Mouse (Mus musculus) WW6 (cell line): ENCODE results near the gene Msn.
"Not testable (repeated sequence)": the region's sequence is repeated elsewhere in the genome, so short reads cannot be mapped to it uniquely, and the experiment has no call there.

Source experiments
- DNase-seq: peaks from one replicate; pipeline ENCODE4 v3.0.0-alpha.2; 2013; ENCODE audit warnings: low read depth, low spot score

The Msn gene

DNA sequence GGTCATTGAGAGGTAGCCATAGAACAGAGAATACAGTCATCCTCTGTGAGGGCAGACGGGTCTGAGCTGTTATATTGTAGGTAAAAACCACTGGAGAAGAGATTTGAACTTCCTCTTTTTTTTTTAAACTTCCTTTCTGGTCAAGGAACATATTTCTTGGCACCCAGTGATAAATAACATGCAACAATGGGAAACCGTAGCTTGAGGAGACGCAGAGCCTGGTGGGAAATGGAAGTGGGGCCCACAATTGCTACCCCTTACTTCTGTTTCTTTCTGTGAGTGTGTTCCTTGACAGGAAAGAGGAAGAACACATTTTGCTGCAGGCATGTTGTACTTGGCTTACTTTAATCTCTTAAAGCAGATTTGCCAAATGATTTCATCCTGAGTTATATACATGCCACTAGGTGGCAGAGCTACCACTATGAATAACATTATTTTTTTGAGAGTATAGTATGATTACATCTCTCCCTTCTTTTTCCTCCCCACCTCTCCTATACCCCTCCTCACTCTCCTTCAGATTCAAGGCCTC, 49.2 kb downstream of the Msn start:
- DNase-seq, result no peak

DNA sequence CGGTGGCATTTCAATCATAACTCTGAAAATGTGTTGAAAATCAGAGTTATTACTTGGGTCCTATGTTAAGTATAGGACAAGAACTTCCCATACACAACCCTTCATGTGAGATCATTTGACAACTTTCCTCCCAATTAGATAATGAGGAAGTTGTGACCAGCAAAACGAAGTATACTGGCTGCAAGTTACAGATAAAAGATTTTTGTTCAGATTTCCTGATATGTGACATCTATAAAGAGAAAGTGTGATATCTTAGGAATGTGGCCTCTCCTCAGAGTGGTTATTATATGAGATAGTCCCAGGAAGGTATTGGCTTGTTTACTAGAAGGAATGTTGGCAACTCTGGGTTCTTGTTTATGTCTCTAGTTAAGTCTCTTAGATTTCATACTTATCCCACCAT, 52.4 kb downstream of the Msn start:
- no peak for DNase-seq

DNA sequence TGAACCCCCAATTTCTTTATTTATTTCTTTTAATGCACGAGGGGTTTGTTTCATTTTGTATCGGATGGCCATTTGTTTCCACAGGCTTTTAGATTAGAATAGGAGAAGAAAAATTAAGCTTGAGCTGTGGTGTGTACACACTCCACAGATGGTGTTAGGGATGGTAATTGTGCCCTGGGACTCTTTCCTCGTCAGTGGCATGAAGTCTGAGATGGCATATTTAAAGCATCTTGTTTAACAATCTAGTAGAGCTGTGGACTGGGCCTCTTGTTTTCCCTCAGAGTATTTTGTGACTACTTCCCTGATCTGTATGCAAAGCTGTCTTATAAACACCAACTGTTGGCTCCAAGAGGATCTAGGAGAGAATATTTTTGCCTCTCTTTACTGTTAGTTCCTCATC, 57.5 kb downstream of the Msn start:
- no peak for DNase-seq

DNA sequence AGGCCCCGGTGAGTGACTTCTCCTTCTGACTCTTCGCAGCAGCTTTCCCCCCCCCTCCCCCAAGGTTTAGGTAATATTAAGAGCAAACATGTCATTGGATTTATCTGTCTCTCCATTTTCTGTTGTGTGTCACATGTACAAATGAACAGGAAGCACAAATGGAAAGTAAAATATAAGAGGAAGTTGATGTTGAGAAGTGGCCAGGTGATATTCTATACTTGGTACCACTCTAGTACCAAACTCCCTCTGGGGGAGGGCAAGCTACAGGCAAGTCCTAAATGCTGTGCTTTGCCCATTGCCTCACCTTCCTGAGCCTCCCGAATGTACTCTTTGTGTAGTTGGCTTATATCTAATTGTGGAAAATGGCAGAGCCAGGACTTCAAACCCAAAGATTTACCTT, 62.1 kb downstream of the Msn start:
- no peak for DNase-seq

DNA sequence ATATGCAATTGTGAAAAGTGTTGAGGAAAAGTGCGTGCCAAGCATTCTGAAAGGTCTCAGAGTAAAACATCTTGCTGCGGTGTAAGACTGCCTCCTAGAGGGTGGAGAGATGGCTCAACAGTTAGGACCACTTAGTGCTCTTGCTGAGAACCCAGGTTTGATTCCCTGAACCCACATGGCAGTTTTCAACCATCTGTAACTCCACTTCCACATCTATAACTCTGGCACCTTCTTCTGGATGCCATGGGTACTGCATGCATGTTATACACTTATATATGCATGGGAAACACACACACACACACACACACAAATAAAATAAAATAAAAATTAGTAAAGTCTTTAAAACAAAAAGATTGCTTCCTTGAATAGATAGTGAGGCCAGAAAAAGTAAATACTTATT, 66.7 kb downstream of the Msn start:
- peak; percentile 7 for DNase-seq

DNA sequence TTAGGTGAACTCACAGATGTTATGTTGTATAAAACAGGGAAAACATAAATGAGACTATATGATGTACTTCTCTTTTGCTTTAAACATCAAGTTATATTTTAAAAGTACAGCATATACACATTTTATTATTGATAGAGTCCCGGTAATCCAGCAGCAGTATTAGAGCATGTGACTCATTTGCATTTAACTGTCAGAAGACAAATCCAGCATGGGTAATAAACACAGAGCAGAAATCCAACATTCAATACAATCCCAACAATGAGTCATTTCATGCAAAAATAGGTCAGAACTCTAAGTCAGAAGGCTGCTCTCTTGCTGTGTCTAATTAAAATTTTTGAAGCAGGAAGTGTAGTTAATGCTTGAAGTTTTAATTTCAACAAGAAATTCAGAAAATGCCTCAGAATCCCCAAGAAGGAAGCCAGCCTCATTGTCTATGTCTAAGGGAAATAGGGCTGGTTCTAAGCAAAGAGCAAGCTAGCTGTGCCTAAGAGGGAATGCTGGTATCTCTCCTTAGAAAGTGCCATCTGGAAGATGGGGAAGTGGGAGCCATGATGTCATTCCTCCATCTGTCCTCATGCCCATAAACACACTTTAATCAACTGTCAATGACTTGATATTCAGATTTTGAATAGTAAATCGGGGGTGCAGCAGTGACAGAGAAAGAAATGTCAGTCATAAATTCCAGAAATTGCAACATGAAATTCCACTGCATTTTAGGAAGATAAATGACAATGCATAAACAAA, 76.0 kb downstream of the Msn start:
- DNase-seq, result no peak

DNA sequence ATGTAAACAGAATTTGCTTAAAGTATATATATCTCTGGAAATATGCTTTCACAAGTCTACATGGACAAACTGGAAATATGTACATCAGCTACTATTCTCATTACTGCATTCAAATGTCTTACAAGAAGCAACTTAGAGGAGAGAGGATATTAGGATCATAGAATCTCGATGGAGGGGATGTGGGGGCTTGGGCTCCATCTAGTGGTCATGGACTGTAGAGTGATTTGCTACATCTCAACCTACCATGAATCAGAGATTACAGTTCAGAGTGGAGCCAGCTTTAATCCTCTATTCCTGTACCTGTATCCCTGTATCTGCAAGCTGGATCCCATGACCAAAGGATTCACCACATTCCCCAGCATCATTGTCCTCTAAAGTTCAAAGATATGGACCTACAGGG, 82.6 kb downstream of the Msn start:
- peak; percentile 3 for DNase-seq

DNA sequence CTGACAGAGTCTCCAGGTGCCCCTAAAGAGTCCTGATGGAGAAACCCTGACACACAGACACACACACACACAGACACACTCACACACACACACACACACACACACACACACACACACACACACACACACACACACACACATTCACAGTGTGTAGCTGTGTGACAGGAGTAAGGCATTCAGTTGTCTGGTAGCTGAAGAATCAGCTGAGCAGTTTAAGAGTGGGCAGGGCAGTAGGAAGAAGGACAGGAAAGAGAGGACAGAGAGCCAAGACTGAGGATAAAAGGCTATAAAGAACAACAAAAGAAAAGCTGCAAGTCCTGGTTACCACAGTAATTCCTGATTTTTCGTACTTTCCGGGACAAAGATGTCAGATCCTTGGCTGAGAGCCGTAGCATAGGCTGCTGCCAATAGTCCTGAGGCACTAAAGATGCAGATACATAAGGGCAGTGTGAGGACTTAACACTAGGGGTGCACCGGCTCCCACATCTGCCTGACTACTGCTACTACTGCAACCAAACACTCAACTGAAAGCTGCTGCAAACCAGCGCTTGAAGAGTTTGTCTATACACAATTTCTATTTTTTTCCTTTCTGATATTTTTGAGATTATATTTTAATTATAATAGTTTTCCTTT, 88.4 kb downstream of the Msn start:
- no peak for DNase-seq

DNA sequence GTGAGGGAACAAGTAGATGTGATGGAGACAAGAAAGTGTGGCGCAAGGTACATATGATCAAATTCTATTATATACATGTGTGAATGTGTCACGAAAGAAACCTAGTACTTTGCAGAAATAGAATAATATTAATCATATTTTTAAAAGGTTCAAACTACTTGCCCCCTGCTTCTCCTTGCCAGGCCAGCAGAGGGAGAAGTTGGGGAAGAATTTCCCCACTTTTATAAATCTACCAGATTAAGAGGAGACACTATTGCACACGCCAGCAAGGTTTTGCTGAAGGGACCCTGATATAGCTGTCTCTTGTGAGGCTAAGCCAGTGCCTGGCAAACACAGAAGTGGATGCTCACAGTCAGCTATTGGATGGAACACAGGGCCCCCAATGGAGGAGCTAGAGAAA, 109.3 kb downstream of the Msn start:
- DNase-seq, result not testable (repeated sequence)

DNA sequence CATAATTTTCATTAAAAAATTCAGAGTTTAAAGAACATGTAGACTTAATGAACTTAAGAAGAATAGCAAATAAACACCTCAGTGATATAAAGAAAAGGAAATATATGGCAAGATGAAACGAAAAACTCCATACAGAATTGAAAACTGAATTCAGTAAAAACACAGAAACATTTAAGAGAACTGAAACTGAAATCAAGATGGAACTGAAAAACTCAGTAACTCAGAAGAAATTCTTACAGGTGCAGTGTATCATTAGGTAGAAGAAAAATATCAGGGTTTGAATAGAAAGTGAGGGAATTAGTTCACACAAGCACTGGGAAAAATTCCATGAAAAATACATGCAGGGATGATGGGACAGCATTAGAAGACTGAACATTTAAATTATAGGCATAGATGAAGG, 111.0 kb downstream of the Msn start:
- no peak for DNase-seq

DNA sequence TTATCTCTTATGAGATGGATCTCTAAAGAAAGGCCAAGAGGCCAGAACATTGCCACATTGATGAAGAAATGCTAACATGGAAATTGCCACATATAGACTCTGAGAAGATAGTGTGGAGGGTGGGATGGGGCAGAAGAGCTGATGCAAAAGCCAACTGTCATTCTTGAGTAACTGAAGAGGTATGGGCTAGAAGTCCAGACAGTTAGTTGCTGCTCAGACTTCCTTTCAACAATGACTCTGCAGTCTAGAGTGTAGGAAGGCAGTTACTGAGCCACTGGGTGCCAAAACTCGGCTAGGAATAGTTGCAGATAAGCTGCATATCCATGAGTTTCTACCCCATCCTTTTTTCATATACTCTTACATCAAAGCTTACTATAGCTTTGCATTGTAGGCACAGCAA, 122.2 kb downstream of the Msn start:
- DNase-seq, result no peak
